Mouse (Mus musculus): ENCODE results near the gene Edn2. TPM values are rescaled to one million over a fixed set of nuclear protein-coding genes. Genes with fewer than 3 reads are reported as not detected.

The Edn2 gene
- not detected for polyA plus RNA-seq (2014; fragmentation: Illumina TruSeq; extraction: RNeasy Lipid Tissue Mini Kit (QIAGEN cat#74804))

DNA sequence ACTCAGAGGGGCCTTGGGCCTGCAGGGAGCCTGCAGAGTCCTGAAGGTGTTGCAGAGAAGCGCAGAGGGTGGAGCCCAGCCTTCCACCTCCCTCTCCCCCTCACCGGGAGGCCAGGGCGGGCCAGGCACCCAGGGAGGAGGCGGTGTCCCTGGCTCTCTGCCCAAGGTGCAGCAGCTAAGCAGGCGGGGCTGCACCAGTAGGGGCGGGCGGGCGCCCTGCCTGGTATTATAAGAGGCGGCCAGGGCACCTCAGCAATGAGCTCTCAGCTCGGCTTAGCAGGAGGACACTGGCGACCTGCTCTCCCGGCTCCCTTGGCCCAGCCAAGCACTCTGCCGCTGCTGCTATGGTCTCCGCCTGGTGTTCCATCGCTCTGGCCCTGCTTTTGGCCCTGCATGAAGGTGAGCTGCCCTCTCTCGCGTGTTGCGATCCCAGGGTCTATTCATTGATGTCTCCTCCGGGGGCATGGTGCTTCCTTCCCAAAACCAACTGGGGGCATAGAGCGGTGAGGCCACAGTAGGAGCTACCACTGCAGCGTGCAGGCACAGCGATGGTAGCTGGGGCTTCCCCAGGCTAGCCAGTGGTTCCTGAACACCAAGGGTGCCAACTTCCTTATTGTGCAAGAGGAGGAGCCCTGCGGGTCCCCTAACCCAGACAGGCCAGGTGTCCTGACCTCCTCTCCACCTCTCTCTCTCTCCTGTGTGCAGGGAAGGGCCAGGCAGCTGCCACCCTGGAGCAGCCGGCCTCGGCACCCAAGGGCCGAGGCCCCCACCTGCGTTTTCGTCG lies at the start of gene Edn2:
Gene Edn2, plus strand, starts transcription at position 41 of the 784 bp plus-strand sequence.

Other genes starting within 250 kb of the Edn2 start
- not detected for gene AL607142.1, start 96.2 kb upstream of the Edn2 start, polyA plus RNA-seq (2014; fragmentation: Illumina TruSeq; extraction: RNeasy Lipid Tissue Mini Kit (QIAGEN cat#74804))
- not detected for gene Foxo6, start 126.1 kb downstream of the Edn2 start, polyA plus RNA-seq (2014; fragmentation: Illumina TruSeq; extraction: RNeasy Lipid Tissue Mini Kit (QIAGEN cat#74804))
- 21.2 TPM for gene Scmh1, start 244.1 kb downstream of the Edn2 start, polyA plus RNA-seq (2014; fragmentation: Illumina TruSeq; extraction: RNeasy Lipid Tissue Mini Kit (QIAGEN cat#74804))

All from ovary, adult 10 weeks (tissue).